Mouse (Mus musculus) limb, embryonic 15.5 days (tissue): ENCODE measurements at regions not wholly inside any gene's neighbourhood (a gene's known extent, or its start where the extent isn't known, plus 50 kb on each side); places are given as distances from the start of the nearest gene placed in this dataset.

Source experiments
- ATAC-seq: fragments of 200-750 bp; cut with Nextera tagmentation; 2 replicates; pipeline ENCODE4 v1.8.0; 2017; ENCODE audit warnings: low read depth, moderate TSS enrichment; ENCODE audit not compliant: insufficient number of reproducible peaks, low FRiP score, low TSS enrichment
- H3K27ac ChIP-seq: fragments of 300-500 bp; sonication (generic); 2 replicates; pipeline ENCODE4 v1.5.1; 2015; ENCODE audit warnings: moderate library complexity, mild to moderate bottlenecking, inconsistent platforms
- H3K27me3 ChIP-seq: fragments of 300-500 bp; sonication (generic); 2 replicates; pipeline ENCODE4 v1.6.1; 2015; ENCODE audit warnings: inconsistent platforms
- H3K36me3 ChIP-seq: fragments of 300-500 bp; sonication (generic); 2 replicates; pipeline ENCODE4 v1.6.1; 2015; ENCODE audit warnings: inconsistent platforms
- H3K4me1 ChIP-seq: fragments of 300-500 bp; sonication (generic); 2 replicates; pipeline ENCODE4 v1.6.1; 2015; ENCODE audit warnings: inconsistent platforms
- H3K4me2 ChIP-seq: fragments of 300-500 bp; sonication (generic); 2 replicates; pipeline ENCODE4 v1.6.1; 2015; ENCODE audit warnings: mild to moderate bottlenecking, inconsistent platforms
- H3K4me3 ChIP-seq: fragments of 300-500 bp; sonication (generic); 2 replicates; pipeline ENCODE4 v1.5.1; 2015; ENCODE audit warnings: mild to moderate bottlenecking, inconsistent platforms
- H3K9ac ChIP-seq: fragments of 300-500 bp; sonication (generic); 2 replicates; pipeline ENCODE4 v1.6.1; 2015; ENCODE audit warnings: inconsistent platforms
- H3K9me3 ChIP-seq: fragments of 300-500 bp; sonication (generic); 2 replicates; pipeline ENCODE4 v1.6.1; 2016; ENCODE audit warnings: inconsistent platforms
- WGBS: fragments of 180-500 bp; shearing (Covaris S2); methylation state at CpG from one replicate; pipeline ENCODE4 v1.1.7; 2015; 5-methylcytosine and 5-hydroxymethylcytosine counted together

DNA sequence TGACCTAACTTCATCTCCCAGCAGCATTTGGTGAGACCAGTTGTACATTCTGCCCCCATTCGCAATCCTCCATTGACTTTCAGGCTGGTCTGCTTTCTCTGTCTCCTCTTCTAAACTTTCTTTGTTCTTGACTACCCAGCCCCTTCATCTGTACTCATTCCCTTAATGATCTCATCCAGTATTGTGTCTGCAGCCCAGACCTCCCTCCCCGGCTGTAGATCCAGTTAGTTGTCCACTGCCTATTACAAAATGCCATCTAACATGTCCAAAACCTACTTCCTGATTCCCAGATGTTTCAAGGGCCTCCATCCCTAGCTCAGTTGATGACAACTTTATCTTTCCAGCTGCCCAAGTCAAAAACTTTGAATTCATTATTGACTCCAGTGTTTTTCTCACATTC lies 357.8 kb upstream of the Gm6657 start:
- Histone ChIP-seq H3K9ac (no peak overlapping the region), H3K4me3 (no peak overlapping the region), H3K4me1 (no peaks in the 10 kb centered on the region), H3K9me3 (no peaks in the 10 kb centered on the region), H3K36me3 (no peaks in the 10 kb centered on the region), H3K27ac (no peak overlapping the region), H3K27me3 (no peaks in the 10 kb centered on the region), H3K4me2 (no peak overlapping the region)
- WGBS, result 73% methylated on average over 2 of the region's 2 CpGs
- no peak for ATAC-seq

GRCm38 (mm10) chr12:77841844-77842415 lies 352.1 kb upstream of the Gm6657 start:
- Histone ChIP-seq H3K36me3 (no peaks in the 10 kb centered on the region), H3K27me3 (no peaks in the 10 kb centered on the region), H3K4me3 (no peak overlapping the region), H3K4me2 (no peak overlapping the region), H3K9ac (no peak overlapping the region), H3K4me1 (no peaks in the 10 kb centered on the region), H3K27ac (no peak overlapping the region), H3K9me3 (no peaks in the 10 kb centered on the region)
- 61% methylated on average over 7 of the region's 7 CpGs for WGBS
- no peak for ATAC-seq

DNA sequence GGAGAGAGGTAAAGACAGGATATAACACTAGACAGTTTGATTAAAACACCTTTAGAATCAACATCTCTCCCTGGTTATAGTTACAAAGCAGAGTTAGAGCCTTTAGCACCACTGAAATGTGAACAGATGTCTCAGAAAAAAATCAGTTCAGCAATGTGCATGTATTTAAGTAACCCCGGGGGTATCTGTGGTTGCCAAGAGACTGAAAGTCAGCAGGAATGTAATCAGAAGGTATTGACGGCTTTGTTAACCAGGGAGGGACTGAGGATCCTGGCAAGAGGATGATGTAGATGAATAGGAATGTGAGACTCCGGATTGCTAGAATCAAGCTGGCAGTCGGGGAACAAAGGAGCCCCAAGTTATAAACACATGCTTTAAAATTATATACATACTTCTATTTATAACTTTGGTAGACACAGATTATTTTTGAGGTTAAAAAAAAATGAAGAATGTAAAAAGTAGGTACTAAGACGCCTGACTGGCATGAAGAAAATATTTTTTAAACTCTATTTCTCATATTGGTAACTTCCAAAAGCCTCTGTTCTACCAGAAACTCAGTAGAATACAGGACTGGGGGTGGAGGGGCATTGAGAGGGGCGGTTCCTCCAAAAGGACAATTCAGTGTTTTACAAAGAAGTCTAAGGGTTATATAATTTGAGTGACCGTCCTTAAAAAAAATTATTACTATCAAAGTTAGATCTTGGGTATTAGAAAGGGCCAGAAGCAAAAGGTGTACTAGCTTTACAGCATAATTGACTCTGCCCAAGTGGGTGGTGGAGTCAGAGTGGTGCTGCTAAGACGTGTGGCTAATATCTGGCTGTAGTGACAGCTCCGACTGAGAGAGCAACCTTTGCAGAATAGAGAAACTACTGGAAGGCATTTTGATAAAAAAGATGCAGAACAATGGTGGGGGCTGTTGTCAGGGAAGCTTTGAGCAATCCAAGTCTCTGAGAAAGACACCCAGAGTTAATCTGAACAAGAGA lies 341.2 kb upstream of the Gm6657 start:
- no peaks in the 10 kb centered on the region for H3K4me1 ChIP-seq
- no peaks in the 10 kb centered on the region for H3K27me3 ChIP-seq
- no peaks in the 10 kb centered on the region for H3K9me3 ChIP-seq
- H3K4me3 ChIP-seq, result no peak overlapping the region
- ATAC-seq, result no peak
- no peaks in the 10 kb centered on the region for H3K36me3 ChIP-seq
- 25% methylated on average over 9 of the region's 9 CpGs for WGBS
- no peak overlapping the region for H3K27ac ChIP-seq
- no peak overlapping the region for H3K4me2 ChIP-seq
- no peak overlapping the region for H3K9ac ChIP-seq

DNA sequence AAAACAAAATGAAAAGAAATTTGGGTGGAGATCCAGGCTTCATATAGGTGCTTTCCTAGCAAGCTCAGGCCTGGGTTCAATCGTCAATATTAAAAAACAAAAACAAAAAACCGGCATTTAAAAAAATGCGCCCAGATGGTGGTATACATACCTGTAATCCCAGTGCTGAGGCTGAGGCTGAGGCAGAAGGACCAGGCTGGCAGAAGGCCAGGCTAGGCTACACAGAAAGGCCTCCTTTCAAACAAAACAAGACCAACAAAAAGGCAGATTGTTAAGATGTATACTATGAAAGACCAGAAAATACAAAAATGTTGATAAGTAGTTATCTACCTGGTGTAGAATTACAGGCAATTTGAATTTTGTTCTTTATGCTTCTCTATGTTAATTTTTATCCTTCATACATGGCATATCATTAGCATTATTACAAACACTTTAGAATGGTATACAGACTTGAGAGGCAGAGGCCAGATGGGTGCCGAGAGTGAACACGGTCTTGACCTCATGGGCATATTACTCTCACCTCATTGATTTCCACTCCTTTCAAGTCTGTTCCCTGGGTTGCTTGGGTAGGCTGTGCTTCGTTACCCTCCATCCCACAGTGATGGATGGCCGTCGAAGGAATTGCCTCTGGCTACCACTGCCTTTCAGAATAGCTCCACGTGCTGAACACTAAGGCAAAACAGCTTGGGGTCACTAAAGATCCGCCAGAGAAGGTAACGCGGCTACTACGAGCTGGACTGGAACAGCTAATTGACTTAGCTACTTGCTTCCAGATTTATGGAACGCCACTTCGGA lies 339.6 kb upstream of the Gm6657 start:
- ATAC-seq, result no peak
- Histone ChIP-seq H3K27ac (no peak overlapping the region), H3K4me2 (no peak overlapping the region), H3K36me3 (no peaks in the 10 kb centered on the region), H3K9me3 (no peaks in the 10 kb centered on the region), H3K9ac (no peak overlapping the region), H3K4me3 (no peak overlapping the region), H3K4me1 (no peaks in the 10 kb centered on the region), H3K27me3 (no peaks in the 10 kb centered on the region)
- WGBS, result 40% methylated on average over 15 of the region's 15 CpGs

DNA sequence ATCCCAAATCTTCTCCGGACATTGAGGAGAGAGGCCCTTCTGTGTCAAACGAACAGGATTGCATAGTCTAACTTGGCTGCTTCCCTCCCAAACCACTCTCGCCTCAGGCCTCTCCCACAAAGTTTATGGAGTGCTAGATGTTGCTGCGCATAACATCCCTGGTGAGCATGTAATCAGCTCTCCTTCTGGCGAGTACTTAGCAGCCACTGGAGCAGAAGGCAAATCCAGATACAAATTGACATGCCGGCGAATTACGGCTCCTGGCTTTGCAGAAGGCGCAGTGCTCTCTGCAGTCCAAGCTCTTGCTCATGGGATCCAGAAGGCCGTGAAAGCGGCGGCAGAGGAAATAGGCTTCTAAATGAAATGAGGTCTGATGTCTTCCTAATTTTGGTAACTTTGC lies 338.2 kb upstream of the Gm6657 start:
- ATAC-seq, result no peak
- H3K36me3 ChIP-seq, result no peaks in the 10 kb centered on the region
- no peak overlapping the region for H3K27ac ChIP-seq
- no peak overlapping the region for H3K4me3 ChIP-seq
- H3K27me3 ChIP-seq, result peaks cover 1% of the 10 kb centered on the region; the same call in 1 of the 2 replicates
- WGBS, result 35% methylated on average over 12 of the region's 12 CpGs
- H3K9me3 ChIP-seq, result no peaks in the 10 kb centered on the region
- H3K4me2 ChIP-seq, result no peak overlapping the region
- H3K4me1 ChIP-seq, result no peaks in the 10 kb centered on the region
- no peak overlapping the region for H3K9ac ChIP-seq

DNA sequence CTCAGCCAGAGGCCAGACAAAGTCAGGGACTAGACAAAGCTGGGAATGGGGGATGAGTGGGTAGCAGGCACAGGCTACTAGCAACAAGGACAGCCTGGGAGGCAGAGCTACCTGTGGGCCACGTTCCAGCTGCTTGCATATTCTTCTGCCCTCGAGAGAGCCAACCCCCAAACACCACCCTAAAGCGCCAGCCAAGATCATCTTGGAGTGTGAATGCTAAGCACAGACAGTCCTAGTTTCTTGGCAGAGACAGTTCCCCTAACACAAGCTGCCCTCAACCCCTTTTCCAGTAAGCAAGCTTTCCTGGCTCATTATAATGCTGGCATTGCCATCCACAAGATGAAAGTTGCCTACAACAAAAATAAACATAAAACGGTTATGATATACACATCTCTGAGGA lies 336.8 kb upstream of the Gm6657 start:
- Histone ChIP-seq H3K4me3 (no peak overlapping the region), H3K36me3 (no peaks in the 10 kb centered on the region), H3K4me2 (no peak overlapping the region), H3K27me3 (peaks cover 3% of the 10 kb centered on the region; the same call in 1 of the 2 replicates), H3K9ac (no peak overlapping the region), H3K4me1 (no peaks in the 10 kb centered on the region), H3K9me3 (no peaks in the 10 kb centered on the region), H3K27ac (no peak overlapping the region)
- WGBS, result 70% methylated on average over 4 of the region's 4 CpGs
- no peak for ATAC-seq

- peaks cover 3% of the 10 kb centered on the region; the same call in 1 of the 2 replicates for H3K27me3 ChIP-seq
- H3K4me2 ChIP-seq, result no peak overlapping the region
- H3K9ac ChIP-seq, result no peak overlapping the region
- H3K4me1 ChIP-seq, result no peaks in the 10 kb centered on the region
- 32% methylated on average over 13 of the region's 13 CpGs for WGBS
- H3K9me3 ChIP-seq, result no peaks in the 10 kb centered on the region
- ATAC-seq, result no peak
- H3K4me3 ChIP-seq, result no peak overlapping the region
- H3K36me3 ChIP-seq, result no peaks in the 10 kb centered on the region
- H3K27ac ChIP-seq, result no peak overlapping the region
Observed at GRCm38 (mm10) chr12:77860769-77861557, 333.1 kb upstream of the Gm6657 start.

DNA sequence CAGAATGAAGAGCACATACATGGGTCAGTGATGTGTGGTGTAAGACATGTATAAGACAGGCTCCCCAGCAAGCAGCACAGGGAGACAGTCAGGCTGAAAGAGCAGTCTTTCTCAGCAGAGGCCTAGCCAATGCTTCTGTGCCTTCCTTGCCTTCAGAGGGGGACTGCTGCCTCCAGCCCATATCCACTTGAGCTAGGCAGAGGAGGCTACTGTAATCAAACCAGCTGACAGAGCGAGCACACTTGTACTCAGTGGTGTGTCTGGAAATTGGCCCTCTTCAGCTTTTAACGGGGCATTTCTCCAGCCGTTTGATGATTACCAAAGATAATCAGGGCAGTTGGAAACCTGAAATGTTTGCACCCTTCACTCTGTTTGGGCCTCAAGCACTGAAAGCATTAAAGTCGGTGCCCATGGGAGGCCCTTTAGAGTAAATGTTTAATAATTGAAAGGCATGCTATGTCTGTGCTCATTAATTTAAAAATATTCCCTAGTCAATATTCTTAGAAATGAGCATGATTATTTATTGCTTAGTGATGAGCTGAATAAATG lies 326.0 kb upstream of the Gm6657 start:
- H3K9me3 ChIP-seq, result no peaks in the 10 kb centered on the region
- no peaks in the 10 kb centered on the region for H3K36me3 ChIP-seq
- H3K27me3 ChIP-seq, result no peaks in the 10 kb centered on the region
- no peak overlapping the region for H3K27ac ChIP-seq
- H3K9ac ChIP-seq, result no peak overlapping the region
- no peaks in the 10 kb centered on the region for H3K4me1 ChIP-seq
- WGBS, result 53% methylated on average over 4 of the region's 4 CpGs
- no peak for ATAC-seq
- no peak overlapping the region for H3K4me3 ChIP-seq
- H3K4me2 ChIP-seq, result no peak overlapping the region

DNA sequence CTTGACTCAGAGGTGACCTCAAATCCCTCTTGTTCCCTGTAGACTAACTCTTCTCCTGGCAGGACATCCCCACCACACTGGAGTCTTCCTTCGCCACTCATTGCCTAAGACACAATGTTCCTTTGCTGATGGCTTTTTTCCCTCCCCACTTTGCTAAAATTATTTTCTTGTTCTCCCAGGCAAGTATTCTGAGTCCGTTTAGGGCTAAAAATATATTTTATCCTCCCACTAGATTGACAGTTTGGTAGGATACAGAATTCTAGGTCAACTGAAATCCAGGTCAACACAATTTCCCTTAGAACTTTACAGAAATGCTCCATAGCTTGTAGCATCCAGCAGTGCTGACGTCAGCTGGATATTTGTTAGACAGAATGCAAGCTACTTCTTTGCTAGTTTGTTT lies 324.7 kb upstream of the Gm6657 start:
- Histone ChIP-seq H3K27ac (no peak overlapping the region), H3K9ac (no peak overlapping the region), H3K4me1 (no peaks in the 10 kb centered on the region), H3K4me2 (no peak overlapping the region), H3K4me3 (no peak overlapping the region), H3K9me3 (no peaks in the 10 kb centered on the region), H3K27me3 (no peaks in the 10 kb centered on the region), H3K36me3 (no peaks in the 10 kb centered on the region)
- 86% methylated on average over 3 of the region's 3 CpGs for WGBS
- ATAC-seq, result no peak

DNA sequence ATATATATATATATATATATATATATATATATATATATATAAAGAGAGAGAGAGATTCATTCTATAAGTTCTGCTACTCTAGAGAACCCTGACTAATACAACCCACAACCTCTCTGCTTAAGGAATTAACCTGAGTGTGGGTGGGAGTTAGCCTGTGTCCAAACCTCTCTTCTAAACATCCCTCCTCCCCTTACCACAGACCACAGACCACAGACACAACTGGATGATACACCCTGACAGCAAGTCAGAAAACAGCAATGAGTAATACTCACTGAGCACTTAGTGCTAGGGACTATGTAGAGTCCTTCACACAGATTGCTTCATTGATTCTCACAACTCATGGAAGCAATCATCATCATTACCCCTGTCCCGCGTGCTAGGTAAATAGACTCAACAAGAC lies 306.7 kb upstream of the Gm6657 start:
- no peak for ATAC-seq
- H3K4me2 ChIP-seq, result no peak overlapping the region
- no peaks in the 10 kb centered on the region for H3K27me3 ChIP-seq
- H3K27ac ChIP-seq, result no peak overlapping the region
- H3K9me3 ChIP-seq, result no peaks in the 10 kb centered on the region
- H3K4me1 ChIP-seq, result no peaks in the 10 kb centered on the region
- no peak overlapping the region for H3K4me3 ChIP-seq
- H3K36me3 ChIP-seq, result no peaks in the 10 kb centered on the region
- H3K9ac ChIP-seq, result no peak overlapping the region
- 76% methylated on average over 2 of the region's 2 CpGs for WGBS

- no peak for ATAC-seq
- Histone ChIP-seq H3K4me3 (no peak overlapping the region), H3K4me2 (no peak overlapping the region), H3K27ac (no peak overlapping the region), H3K36me3 (no peaks in the 10 kb centered on the region), H3K9ac (no peak overlapping the region), H3K27me3 (no peaks in the 10 kb centered on the region), H3K4me1 (no peaks in the 10 kb centered on the region), H3K9me3 (no peaks in the 10 kb centered on the region)
- WGBS, result 86% methylated on average over 6 of the region's 6 CpGs
Observed at GRCm38 (mm10) chr12:77891452-77891851, 302.6 kb upstream of the Gm6657 start.
